Mouse (Mus musculus): ENCODE measurements at regions not wholly inside any gene's neighbourhood (a gene's known extent, or its start where the extent isn't known, plus 50 kb on each side); places are given as distances from the start of the nearest gene placed in this dataset.

DNA sequence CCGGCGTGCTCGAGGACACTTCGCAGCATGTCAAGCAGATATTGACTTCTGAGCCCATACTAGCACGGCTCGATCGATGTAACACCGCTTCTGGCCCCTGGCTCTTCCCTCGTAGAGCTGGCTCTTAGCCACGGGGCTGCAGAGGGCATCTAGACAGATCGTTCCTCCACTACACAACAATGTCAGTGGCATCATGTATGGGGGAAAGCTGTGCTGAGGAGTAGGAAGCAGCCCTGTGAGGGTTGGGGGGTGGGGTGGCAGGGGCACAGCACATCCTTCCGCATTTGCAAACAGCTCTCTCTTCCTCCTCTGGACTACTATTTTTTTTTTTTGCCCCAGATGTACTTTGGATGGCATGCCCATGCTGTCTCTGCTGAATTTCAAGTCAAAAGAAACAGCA, 218.1 kb upstream of the Habp2 start:
- no peak for TF ChIP-seq POLR2A (IDR thresholded peaks at IDR 0.05; ENCODE audit: low read depth, low read length)
- no peak for TF ChIP-seq CTCF (IDR thresholded peaks at IDR 0.05; ENCODE audit: extremely low read depth, insufficient read length, insufficient replicate concordance, low read depth, low read length)

Data from small intestine, adult 2 months (tissue).